Mouse (Mus musculus): ENCODE measurements around the gene Il13.

DNA sequence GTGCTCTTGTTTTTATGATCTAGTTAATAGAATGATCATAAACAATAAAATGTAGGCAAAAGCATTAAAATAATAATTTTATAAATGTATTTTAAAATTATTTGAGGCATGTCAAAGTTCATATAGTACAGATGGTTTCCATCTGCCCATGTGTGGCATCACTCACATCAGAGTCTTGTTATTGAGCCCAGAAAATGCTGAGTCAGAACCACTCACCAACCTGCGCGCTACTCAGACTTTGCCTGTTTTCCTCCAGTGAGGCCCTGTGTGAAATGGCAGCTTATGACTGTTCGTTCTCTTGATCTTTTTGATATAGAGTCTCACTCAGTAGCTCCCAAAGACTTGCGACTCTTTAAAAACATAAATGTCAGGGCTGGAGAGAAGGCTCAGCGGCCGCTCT lies 49.0 kb downstream of the Il13 start:
- no peak for TF ChIP-seq CTCF (IDR thresholded peaks at IDR 0.05; ENCODE audit: extremely low read depth, insufficient read depth, low read length)
- TF ChIP-seq POLR2A (IDR thresholded peaks at IDR 0.05; ENCODE audit: extremely low read depth, insufficient read depth, low read length) = no peak
